Mouse (Mus musculus): ENCODE measurements around the gene Spop.

Spop gene

DNA sequence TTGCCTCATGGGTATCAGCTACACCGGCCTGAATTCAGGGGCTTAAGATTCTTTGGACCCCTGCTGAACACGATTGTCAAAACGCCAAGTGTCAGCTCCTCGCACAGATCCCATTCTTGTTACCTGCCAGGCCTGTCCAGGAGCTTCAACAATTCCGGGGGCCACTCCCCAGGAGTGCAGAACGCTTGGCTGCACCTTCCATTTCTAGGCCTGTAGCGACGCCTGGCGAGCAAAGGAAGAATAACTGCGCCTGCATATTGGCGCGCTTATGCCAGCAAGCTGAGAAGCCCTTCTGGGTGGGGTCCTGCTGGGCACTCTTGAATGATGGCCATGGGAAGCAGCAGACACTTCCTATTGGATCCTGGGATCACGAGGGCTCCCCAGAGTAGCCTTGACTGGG lies 107.7 kb downstream of the Spop start:
- peak; percentile 87 for DNase-seq

DNA sequence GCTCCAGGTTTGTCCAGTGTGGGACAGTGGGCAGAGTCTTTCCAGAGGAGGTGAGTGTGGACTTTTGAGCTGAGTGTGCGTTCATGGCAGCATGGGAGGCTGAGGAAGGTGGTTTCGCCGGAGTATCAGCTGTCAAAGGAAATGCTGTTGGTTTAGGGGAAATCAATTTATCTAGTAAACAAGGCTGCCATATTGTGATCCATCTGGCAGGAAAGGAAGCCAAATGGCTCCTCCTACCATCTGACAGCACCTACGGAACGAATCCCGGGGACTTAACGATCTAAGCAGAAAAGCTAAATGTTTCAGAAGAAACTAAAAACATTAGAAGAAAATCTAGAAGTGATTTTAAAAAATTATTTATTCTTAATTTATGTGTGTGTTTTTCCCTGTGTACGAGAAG lies 113.4 kb downstream of the Spop start:
- no peak for DNase-seq

DNA sequence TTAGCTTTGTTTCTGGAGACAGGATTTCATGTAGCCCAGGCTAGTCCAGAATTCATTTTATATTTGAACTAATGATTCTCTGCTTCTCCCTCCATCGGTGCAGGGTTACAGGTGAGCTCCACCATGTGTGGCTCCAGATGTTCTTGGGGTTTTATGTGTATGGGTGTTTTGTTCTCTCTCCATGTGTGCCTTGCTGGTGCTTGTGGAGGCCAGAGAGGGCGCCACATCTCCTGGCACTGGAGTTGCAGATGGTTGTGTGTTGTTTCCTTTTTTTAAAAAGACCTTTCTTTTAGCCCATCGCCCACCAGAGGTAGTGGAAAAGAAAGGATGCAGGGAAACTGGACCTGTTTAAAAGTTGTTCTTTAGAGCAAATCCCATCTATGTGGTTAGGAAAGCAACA lies 114.4 kb downstream of the Spop start:
- no peak for DNase-seq

DNA sequence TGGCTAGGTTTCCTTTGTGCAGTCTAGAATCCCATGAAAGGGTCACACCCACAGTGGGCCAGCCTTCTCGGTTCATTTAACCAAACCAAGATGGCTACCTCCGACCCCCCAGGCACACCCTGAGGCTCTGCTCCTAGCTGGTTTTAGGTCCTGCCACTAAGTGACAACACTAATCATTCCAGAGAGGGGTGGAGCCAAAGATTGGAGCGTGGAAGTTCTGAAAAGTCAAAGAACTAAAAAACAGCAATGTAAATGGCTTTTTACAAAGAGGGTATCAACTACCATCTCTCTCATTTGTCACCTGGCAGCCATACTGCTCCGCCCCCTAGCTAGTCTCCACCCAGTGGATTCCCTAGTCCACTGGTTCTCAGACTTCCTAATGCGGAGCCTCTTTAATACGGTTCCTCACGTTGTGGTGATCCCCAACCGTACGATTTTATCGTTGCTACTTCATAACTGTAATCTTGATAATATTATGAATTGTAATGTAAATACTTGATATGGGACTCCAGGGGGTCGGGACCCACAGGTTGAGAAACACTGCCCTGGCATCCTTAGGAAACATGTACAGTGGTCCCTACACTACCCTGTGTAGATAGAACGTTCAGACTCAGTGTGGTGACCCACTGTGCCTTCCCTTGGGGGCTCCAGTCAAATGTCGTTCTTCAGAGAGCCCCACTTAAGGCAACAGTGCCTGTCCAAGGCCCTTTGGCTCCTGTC lies 118.6 kb downstream of the Spop start:
- no peak for DNase-seq

DNA sequence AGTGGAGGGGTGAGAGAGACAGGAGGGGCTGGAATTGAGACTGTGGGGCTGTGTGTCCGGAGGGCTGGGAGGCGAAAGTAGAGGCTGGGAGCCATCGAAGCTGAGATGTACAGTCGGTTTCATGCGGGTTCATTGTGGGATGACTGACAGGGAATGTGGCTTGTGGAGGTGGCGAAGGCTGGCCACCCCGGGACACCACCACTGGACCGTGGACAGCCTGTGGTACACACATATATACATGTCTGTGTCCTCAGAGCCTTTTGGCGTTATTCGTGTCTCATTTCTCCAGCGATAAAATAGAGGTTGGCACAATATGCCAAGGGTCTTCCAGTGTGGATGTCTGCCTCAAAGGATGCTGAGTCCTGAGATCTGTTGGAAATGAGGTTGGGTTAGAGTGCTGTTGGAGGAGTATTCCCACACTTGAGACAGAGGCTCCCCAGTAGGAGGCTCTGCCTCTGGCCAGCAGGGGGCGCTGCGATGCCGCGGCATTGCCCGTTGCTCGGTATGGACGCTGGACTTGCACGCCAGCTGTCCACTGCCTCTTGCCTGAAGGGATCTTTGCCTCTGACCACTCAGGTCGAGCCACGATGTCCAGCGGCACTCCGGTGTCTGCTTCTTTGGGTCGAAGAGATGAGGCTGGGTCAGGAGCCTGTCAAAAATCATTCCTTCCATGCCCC lies 119.7 kb downstream of the Spop start:
- peak; percentile 74 for DNase-seq

DNA sequence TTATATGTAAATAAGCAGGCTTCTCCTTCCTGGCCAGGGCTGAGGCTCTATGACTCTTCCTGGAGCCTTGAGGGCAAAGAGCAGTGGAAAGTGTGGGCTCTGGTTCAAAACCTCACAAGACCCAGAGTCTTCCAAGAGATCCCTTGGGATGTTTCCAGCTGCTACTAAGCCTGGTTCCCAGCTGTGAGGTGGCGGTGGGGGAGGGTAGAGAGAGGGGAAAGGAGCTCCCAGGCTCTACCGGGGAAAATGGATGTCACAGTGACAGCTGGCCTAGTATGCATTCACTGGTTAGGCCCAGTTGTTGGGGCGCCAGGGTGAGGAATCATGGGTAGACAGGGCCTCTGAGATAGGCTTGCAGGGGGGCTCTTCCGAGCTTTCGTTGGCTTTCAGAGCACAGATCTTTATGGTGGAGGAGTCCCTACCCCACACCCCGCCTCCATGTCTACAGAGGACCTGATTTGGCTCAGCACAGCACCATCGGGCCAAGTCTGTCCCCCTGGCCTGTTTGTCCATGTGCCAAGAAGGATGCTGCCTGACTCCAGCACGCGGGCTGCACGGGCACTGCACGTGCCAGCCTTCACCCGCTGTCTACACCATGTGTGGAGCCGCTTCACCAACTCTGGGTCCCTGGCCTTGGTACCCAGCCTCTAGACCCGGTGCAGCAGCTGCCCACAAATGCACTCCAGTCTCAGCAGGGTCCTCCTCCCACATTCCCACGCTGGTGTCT lies 124.7 kb downstream of the Spop start:
- DNase-seq = no peak

DNA sequence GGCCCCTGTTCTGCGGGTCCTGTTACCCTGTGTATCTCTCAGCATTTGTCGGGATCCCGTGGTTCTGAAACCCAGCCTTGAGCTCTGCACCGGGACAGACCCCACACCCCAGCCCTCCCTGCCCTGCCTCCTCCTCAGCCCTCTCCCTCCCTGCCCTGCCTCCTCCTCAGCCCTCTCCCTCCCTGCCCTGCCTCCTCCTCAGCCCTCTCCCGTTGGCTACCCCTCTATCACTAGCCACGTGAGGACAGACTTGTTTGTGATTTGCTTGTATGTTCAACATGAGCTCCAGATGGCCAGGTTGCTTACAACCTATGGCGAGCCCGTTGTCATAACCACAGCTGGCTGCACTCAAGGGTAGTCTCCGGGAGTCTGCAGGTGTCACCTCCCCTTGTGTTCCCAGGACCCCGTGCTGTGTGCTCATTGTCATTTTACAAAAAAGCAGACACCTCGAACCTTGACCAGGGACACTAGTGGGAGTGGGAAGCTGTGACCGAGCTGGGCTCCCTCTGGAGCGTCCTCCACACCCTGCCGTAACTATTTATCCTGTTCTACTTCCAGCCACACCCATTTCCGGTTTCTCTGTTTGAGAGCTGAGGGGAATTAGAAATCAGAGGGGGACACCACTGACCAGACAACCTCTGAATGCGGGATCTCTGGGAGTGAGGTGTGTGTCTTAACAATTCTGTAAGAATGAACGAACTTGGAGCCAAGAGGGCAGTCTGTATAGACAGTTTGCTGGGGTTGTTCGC lies 126.9 kb downstream of the Spop start:
- DNase-seq = no peak
